ENCODE assay signal across 11 mouse cellular contexts in genomic region chr16:74092997-74093801, GRCm38 (mm10).
DNase-seq lines count a peak whose midpoint lies in the region; ATAC-seq and TF ChIP-seq lines count a peak whose summit lies in the region.
"Had no signal": no experiment of that assay in that cellular context is flagged by ENCODE, and none has a peak within 500 bp of the region (broad histone marks: within the 10 kb centered on the region; RNA-seq: fewer than 3 reads in every experiment).

No protein-coding gene starts in this region.

- no peaks in the 10 kb centered on the region for H3K36me3 ChIP-seq in intestine, embryonic 15.5 days
- no peaks in the 10 kb centered on the region for H3K36me3 ChIP-seq in intestine, postnatal 0 days (ENCODE audit: control insufficient read depth, insufficient read depth)
- H3K36me3 ChIP-seq in forebrain, postnatal 0 days (ENCODE audit: insufficient read depth), result no peaks in the 10 kb centered on the region

- H3K9ac ChIP-seq in intestine, embryonic 15.5 days, result no peak overlapping the region
- no peak overlapping the region for H3K9ac ChIP-seq in intestine, postnatal 0 days (ENCODE audit: low read depth, low read length)
- no peak overlapping the region for H3K9ac ChIP-seq in forebrain, postnatal 0 days

- H3K27me3 ChIP-seq in intestine, embryonic 15.5 days (replicated peaks), result no peaks in the 10 kb centered on the region
- no peaks in the 10 kb centered on the region for H3K27me3 ChIP-seq in intestine, postnatal 0 days (replicated peaks; ENCODE audit: control insufficient read depth, insufficient read depth, low read length)
- H3K27me3 ChIP-seq in forebrain, postnatal 0 days (ENCODE audit: insufficient read depth, low read length), result no peaks in the 10 kb centered on the region

- no peak overlapping the region for H3K4me2 ChIP-seq in intestine, embryonic 15.5 days (replicated peaks)
- H3K4me2 ChIP-seq in intestine, postnatal 0 days (replicated peaks; ENCODE audit: low read depth), result no peak overlapping the region
- H3K4me2 ChIP-seq in forebrain, postnatal 0 days (ENCODE audit: low read depth), result no peak overlapping the region
- H3K4me2 ChIP-seq: liver, embryonic 11.5 days had no signal

- 57% methylated on average over 7 of the region's 7 CpGs for WGBS in intestine, embryonic 15.5 days
- 60% methylated on average over 7 of the region's 7 CpGs for WGBS in intestine, postnatal 0 days
- 43% methylated on average over 7 of the region's 7 CpGs for WGBS in forebrain, postnatal 0 days

- no peak for ATAC-seq in intestine, embryonic 15.5 days
- no peak for ATAC-seq in intestine, postnatal 0 days
- ATAC-seq in forebrain, postnatal 0 days, result peak; percentile 38; the same call in 1 of the 2 replicates
- ATAC-seq: CD4-positive, CD25-positive, alpha-beta regulatory T cell, adult 4 months had no signal

- 0 out of 2 replicates have a peak, but pooled peaks cover 5% of the 10 kb centered on the region for H3K4me1 ChIP-seq in intestine, embryonic 15.5 days (replicated peaks)
- H3K4me1 ChIP-seq in intestine, postnatal 0 days (replicated peaks; ENCODE audit: control insufficient read depth, insufficient read depth, low read length), result no peaks in the 10 kb centered on the region
- H3K4me1 ChIP-seq in forebrain, postnatal 0 days (ENCODE audit: insufficient read depth), result no peaks in the 10 kb centered on the region

- H3K4me3 ChIP-seq in intestine, embryonic 15.5 days (replicated peaks), result no peak overlapping the region
- H3K4me3 ChIP-seq in intestine, postnatal 0 days (ENCODE audit: low read depth, low read length), result no peak overlapping the region
- H3K4me3 ChIP-seq in forebrain, postnatal 0 days (ENCODE audit: low read depth, low read length), result no peak overlapping the region

- DNase-seq in embryo, embryonic 10.5 days (ENCODE audit: low spot score), result peak; percentile 80
- DNase-seq in forebrain, postnatal 0 days, result no peak
- peak; percentile 61 for DNase-seq in mesoderm, embryonic 11.5 days (ENCODE audit: low read depth, low spot score)
- DNase-seq in ovary, postnatal 36 days (ENCODE audit: low spot score), result no peak
- no peak for DNase-seq in cerebellum, adult 9-11 months
- DNase-seq in urinary bladder, postnatal 14 days (ENCODE audit: low spot score), result no peak
- DNase-seq: midbrain, embryonic 14.5 days had no signal

- no peaks in the 10 kb centered on the region for H3K9me3 ChIP-seq in intestine, embryonic 15.5 days
- no peaks in the 10 kb centered on the region for H3K9me3 ChIP-seq in intestine, postnatal 0 days (ENCODE audit: control insufficient read depth)
- no peaks in the 10 kb centered on the region for H3K9me3 ChIP-seq in forebrain, postnatal 0 days (ENCODE audit: low read length)

- TF ChIP-seq CTCF in intestine, postnatal 0 days (IDR thresholded peaks at IDR 0.05; ENCODE audit: low read depth), result no peak
- no peak for TF ChIP-seq CTCF in forebrain, postnatal 0 days (IDR thresholded peaks at IDR 0.05; ENCODE audit: low read depth)

- 0 out of 2 replicates have a peak overlapping the region, but pooled peaks have one; percentile 2 for H3K27ac ChIP-seq in intestine, embryonic 15.5 days
- no peak overlapping the region for H3K27ac ChIP-seq in intestine, postnatal 0 days (ENCODE audit: low read depth, low read length)
- 0 out of 2 replicates have a peak overlapping the region, but pooled peaks have one; percentile 21 for H3K27ac ChIP-seq in forebrain, postnatal 0 days (ENCODE audit: low read depth, low read length)

Comparison
In these comparisons a context has a peak if more than half of its experiments do, and no peak if none do; other contexts are left out.
1. DNase-seq: peak in embryo, embryonic 10.5 days (single experiment) and mesoderm, embryonic 11.5 days (single experiment); none in forebrain, postnatal 0 days (single experiment), ovary, postnatal 36 days (single experiment), cerebellum, adult 9-11 months (single experiment) and urinary bladder, postnatal 14 days (single experiment).